Mouse (Mus musculus) c-Kit-positive CD71-negative TER-119-negative erythroid progenitor cells, embryonic 14.5 days (primary cell): ENCODE results near the gene Eif2b4.
A peak's percentile ranks its signal among the peaks of the same experiment; 100 is the strongest.

Experiments
- DNase-seq: peaks from one replicate; pipeline ENCODE4 v3.0.0-alpha.2; 2013; ENCODE audit warnings: low read depth

Gene Eif2b4

GRCm38 (mm10) chr5:31154152-31154553 is 39.1 kb downstream of the Eif2b4 start, which contains the start of gene Mpv17:
TSS of gene Mpv17 (minus strand) at chr5:31154251.
- peak; percentile 52 for DNase-seq

- DNase-seq = no peak
Measured at GRCm38 (mm10) chr5:31153516-31154151, 39.6 kb downstream of the Eif2b4 start.

DNA sequence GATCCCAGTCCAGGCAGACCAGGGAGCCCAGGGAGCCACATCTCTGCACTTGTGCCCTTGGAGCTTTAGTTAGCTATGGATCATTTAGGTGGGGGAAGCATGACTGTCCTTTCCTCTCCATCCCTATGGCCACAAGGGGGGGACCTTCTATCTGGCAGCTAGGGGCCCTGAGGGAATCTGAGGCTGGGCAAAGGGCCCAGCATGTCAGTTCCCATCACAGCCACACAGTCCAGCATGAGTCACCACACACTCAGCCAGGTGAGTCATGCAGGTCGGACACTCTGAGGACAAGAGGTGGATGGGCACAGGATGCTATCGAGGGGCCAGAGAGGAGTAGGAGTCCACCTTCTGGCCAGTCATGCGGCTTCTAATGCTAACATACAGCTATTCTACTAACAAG is 41.5 kb downstream of the Eif2b4 start:
- no peak for DNase-seq

- no peak for DNase-seq
Measured at GRCm38 (mm10) chr5:31149781-31150180, 43.4 kb downstream of the Eif2b4 start.

- DNase-seq = no peak
Measured at GRCm38 (mm10) chr5:31138968-31139425, 54.2 kb downstream of the Eif2b4 start.

GRCm38 (mm10) chr5:31138241-31138967 is 54.8 kb downstream of the Eif2b4 start, which contains the start of gene Ucn:
TSS of gene Ucn (minus strand) at chr5:31138829.
- DNase-seq = no peak

DNA sequence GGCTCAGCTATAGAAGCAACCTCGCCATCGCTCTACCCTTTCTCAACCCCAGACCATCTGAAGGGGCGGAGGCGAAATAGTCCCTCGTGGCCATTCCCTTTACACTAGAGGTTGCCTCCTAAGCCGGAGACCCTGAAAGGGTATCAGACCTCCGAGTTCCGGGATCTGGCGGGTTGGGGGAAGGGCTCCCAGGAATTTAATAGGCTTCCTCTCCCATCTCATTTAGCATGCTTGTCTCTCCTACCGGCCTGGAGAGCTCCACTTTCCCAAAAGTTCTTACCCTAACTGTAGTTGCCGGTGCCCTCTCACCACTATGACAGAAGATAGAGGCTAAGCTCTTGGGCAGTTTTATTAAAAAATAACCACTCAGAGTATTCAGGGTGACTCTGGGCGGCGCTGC is 55.6 kb downstream of the Eif2b4 start:
- DNase-seq = no peak
